Mouse (Mus musculus): Measurements from ENCODE around the gene Arl3. TPM values are rescaled to one million over a fixed set of nuclear protein-coding genes. Genes with fewer than 3 reads are reported as not detected.

Gene Arl3
- polyA plus RNA-seq, 1 experiment, result 81.9 TPM

- Histone ChIP-seq H3K36me3 (ENCODE audit: control insufficient read depth, insufficient read depth) (no peaks in the 10 kb centered on the region), H3K79me2 (ENCODE audit: control insufficient read depth, insufficient read depth) (no peaks in the 10 kb centered on the region), H3K4me2 (ENCODE audit: low read depth) (no peak overlapping the region), H3K4me3 (no peak overlapping the region), H3ac (ENCODE audit: control insufficient read depth, insufficient read length) (no peak overlapping the region), H3K27me3 (ENCODE audit: control insufficient read depth, insufficient read depth, insufficient read length) (no peaks in the 10 kb centered on the region)
- TF ChIP-seq SRF (IDR thresholded peaks at IDR 0.05; ENCODE audit: control insufficient read depth, insufficient read length, low read depth), result no peak
- TF ChIP-seq MYOD1 (IDR thresholded peaks at IDR 0.05; ENCODE audit: control insufficient read depth in 1 of 3, insufficient read length in 2 of 3, low read depth in 2 of 3), result no peak
- no peak for TF ChIP-seq POLR2A (IDR thresholded peaks at IDR 0.05; ENCODE audit: insufficient read length, low read depth)
- no peak for TF ChIP-seq USF1 (IDR thresholded peaks at IDR 0.05; ENCODE audit: low read depth)
- TF ChIP-seq TCF12 (IDR thresholded peaks at IDR 0.05; ENCODE audit: insufficient read depth, poor library complexity, severe bottlenecking), result no peak
- no peak for TF ChIP-seq CEBPB (IDR thresholded peaks at IDR 0.05; ENCODE audit: insufficient read depth, poor library complexity, severe bottlenecking)
- TF ChIP-seq MAX (IDR thresholded peaks at IDR 0.05; ENCODE audit: low read depth), result no peak
- no peak for TF ChIP-seq TCF3 (IDR thresholded peaks at IDR 0.05; ENCODE audit: insufficient read length, low read depth)
- TF ChIP-seq REST (IDR thresholded peaks at IDR 0.05; ENCODE audit: insufficient read depth, insufficient read length), result no peak
These were observed 19.4 kb downstream of the Arl3 start for GRCm38 (mm10) chr19:46553541-46553955.

- Histone ChIP-seq H3K4me3 (no peak overlapping the region), H3K27me3 (ENCODE audit: control insufficient read depth, insufficient read depth, insufficient read length) (no peaks in the 10 kb centered on the region), H3K4me2 (ENCODE audit: low read depth) (no peak overlapping the region), H3ac (ENCODE audit: control insufficient read depth, insufficient read length) (no peak overlapping the region), H3K79me2 (ENCODE audit: control insufficient read depth, insufficient read depth) (no peaks in the 10 kb centered on the region), H3K36me3 (ENCODE audit: control insufficient read depth, insufficient read depth) (no peaks in the 10 kb centered on the region)
- TF ChIP-seq USF1 (IDR thresholded peaks at IDR 0.05; ENCODE audit: low read depth) (no peak), CEBPB (IDR thresholded peaks at IDR 0.05; ENCODE audit: insufficient read depth, poor library complexity, severe bottlenecking) (no peak), POLR2AphosphoS2 (IDR thresholded peaks at IDR 0.05; ENCODE audit: insufficient read length, low read depth) (no peak), TCF3 (IDR thresholded peaks at IDR 0.05; ENCODE audit: insufficient read length, low read depth) (no peak)
These were observed 20.5 kb downstream of the Arl3 start for GRCm38 (mm10) chr19:46552496-46552895.

- H3K4me2 ChIP-seq (ENCODE audit: low read depth), result no peak overlapping the region
- no peak overlapping the region for H3ac ChIP-seq (ENCODE audit: control insufficient read depth, insufficient read length)
- no peaks in the 10 kb centered on the region for H3K36me3 ChIP-seq (ENCODE audit: control insufficient read depth, insufficient read depth)
- H3K27me3 ChIP-seq (ENCODE audit: control insufficient read depth, insufficient read depth, insufficient read length), result no peaks in the 10 kb centered on the region
- H3K79me2 ChIP-seq (ENCODE audit: control insufficient read depth, insufficient read depth), result no peaks in the 10 kb centered on the region
- no peak for TF ChIP-seq CEBPB (IDR thresholded peaks at IDR 0.05; ENCODE audit: insufficient read depth, poor library complexity, severe bottlenecking)
- no peak for TF ChIP-seq E2F4 (IDR thresholded peaks at IDR 0.05; ENCODE audit: insufficient read depth)
- no peak for TF ChIP-seq POLR2A (IDR thresholded peaks at IDR 0.05; ENCODE audit: insufficient read length, low read depth)
- TF ChIP-seq TCF12 (IDR thresholded peaks at IDR 0.05; ENCODE audit: insufficient read depth, poor library complexity, severe bottlenecking), result no peak
- TF ChIP-seq MYOD1 (IDR thresholded peaks at IDR 0.05; ENCODE audit: control insufficient read depth in 1 of 3, insufficient read length in 2 of 3, low read depth in 2 of 3), result no peak
- TF ChIP-seq SRF (IDR thresholded peaks at IDR 0.05; ENCODE audit: control insufficient read depth, insufficient read length, low read depth), result no peak
- no peak for TF ChIP-seq REST (IDR thresholded peaks at IDR 0.05; ENCODE audit: insufficient read depth, insufficient read length)
- no peak overlapping the region for H3K4me3 ChIP-seq
These were observed 22.6 kb downstream of the Arl3 start for GRCm38 (mm10) chr19:46550385-46550784.

- Histone ChIP-seq H3K79me2 (ENCODE audit: control insufficient read depth, insufficient read depth) (no peaks in the 10 kb centered on the region), H3K4me3 (no peak overlapping the region), H3K36me3 (ENCODE audit: control insufficient read depth, insufficient read depth) (no peaks in the 10 kb centered on the region), H3K27me3 (ENCODE audit: control insufficient read depth, insufficient read depth, insufficient read length) (no peaks in the 10 kb centered on the region), H3K4me2 (ENCODE audit: low read depth) (no peak overlapping the region), H3ac (ENCODE audit: control insufficient read depth, insufficient read length) (no peak overlapping the region)
- TF ChIP-seq POLR2AphosphoS2 (IDR thresholded peaks at IDR 0.05; ENCODE audit: insufficient read length, low read depth) (no peak), REST (IDR thresholded peaks at IDR 0.05; ENCODE audit: insufficient read depth, insufficient read length) (no peak), MYOD1 (IDR thresholded peaks at IDR 0.05; ENCODE audit: control insufficient read depth in 1 of 3, insufficient read length in 2 of 3, low read depth in 2 of 3) (no peak), SRF (IDR thresholded peaks at IDR 0.05; ENCODE audit: control insufficient read depth, insufficient read length, low read depth) (no peak), POLR2A (IDR thresholded peaks at IDR 0.05; ENCODE audit: insufficient read length, low read depth) (no peak), TCF12 (IDR thresholded peaks at IDR 0.05; ENCODE audit: insufficient read depth, poor library complexity, severe bottlenecking) (no peak), CEBPB (IDR thresholded peaks at IDR 0.05; ENCODE audit: insufficient read depth, poor library complexity, severe bottlenecking) (no peak), E2F4 (IDR thresholded peaks at IDR 0.05; ENCODE audit: insufficient read depth) (no peak), USF1 (IDR thresholded peaks at IDR 0.05; ENCODE audit: low read depth) (no peak), MYOG (IDR thresholded peaks at IDR 0.05; ENCODE audit: control insufficient read depth in 1 of 3, insufficient read depth in 1 of 3, insufficient read length in 2 of 3, low read depth in 2 of 3) (no peak), TCF3 (IDR thresholded peaks at IDR 0.05; ENCODE audit: insufficient read length, low read depth) (no peak), MAX (IDR thresholded peaks at IDR 0.05; ENCODE audit: low read depth) (no peak)
These were observed 24.9 kb downstream of the Arl3 start for GRCm38 (mm10) chr19:46548110-46548509.

GRCm38 (mm10) chr19:46547565-46547964 is 25.4 kb downstream of the Arl3 start:
- TF ChIP-seq CEBPB (IDR thresholded peaks at IDR 0.05; ENCODE audit: insufficient read depth, poor library complexity, severe bottlenecking) (no peak), MYOD1 (IDR thresholded peaks at IDR 0.05; ENCODE audit: control insufficient read depth in 1 of 3, insufficient read length in 2 of 3, low read depth in 2 of 3) (no peak)
- no peak overlapping the region for H3K4me2 ChIP-seq (ENCODE audit: low read depth)
- H3K4me3 ChIP-seq, result no peak overlapping the region
- H3K27me3 ChIP-seq (ENCODE audit: control insufficient read depth, insufficient read depth, insufficient read length), result no peaks in the 10 kb centered on the region
- no peaks in the 10 kb centered on the region for H3K36me3 ChIP-seq (ENCODE audit: control insufficient read depth, insufficient read depth)
- no peaks in the 10 kb centered on the region for H3K79me2 ChIP-seq (ENCODE audit: control insufficient read depth, insufficient read depth)
- H3ac ChIP-seq (ENCODE audit: control insufficient read depth, insufficient read length), result no peak overlapping the region

Data from myocyte (in vitro differentiated cells).